Mouse (Mus musculus) CH12.LX (cell line): ENCODE measurements at regions not wholly inside any gene's neighbourhood (a gene's known extent, or its start where the extent isn't known, plus 50 kb on each side); places are given as distances from the start of the nearest gene placed in this dataset.

Source experiments
- DNase-seq: peaks from one replicate; pipeline ENCODE4 v3.0.0-alpha.2; 2013; ENCODE audit errors: extremely low read depth
- H3K27ac ChIP-seq: 2 replicates; pipeline ENCODE4 v1.5.1; 2012; ENCODE audit warnings: low read depth, mild to moderate bottlenecking, control low read depth, moderate library complexity; ENCODE audit not compliant: insufficient read depth
- H3K27me3 ChIP-seq: replicated peaks from 2 replicates; pipeline ENCODE3; 2012; ENCODE audit warnings: inconsistent platforms
- H3K36me3 ChIP-seq, 2 experiments: replicated peaks in 1 of 2; 2 replicates each; pipeline versions ENCODE3 to v1.6.1; 2012; ENCODE audit warnings: inconsistent platforms in 1 of 2, low read length in 1 of 2, mild to moderate bottlenecking in 1 of 2, mixed read lengths in 1 of 2, moderate library complexity in 1 of 2; ENCODE audit not compliant: control insufficient read depth in 1 of 2, insufficient read depth in 1 of 2
- H3K4me1 ChIP-seq, 2 experiments: 2 replicates each; pipeline ENCODE4 v1.6.1; 2012; ENCODE audit warnings: inconsistent platforms in 1 of 2, moderate library complexity in 1 of 2; ENCODE audit not compliant: insufficient read depth in 2 of 2, control insufficient read depth in 1 of 2
- H3K4me2 ChIP-seq: 2 replicates; pipeline ENCODE4 v1.6.1; 2012; ENCODE audit warnings: low read depth, mild to moderate bottlenecking, control low read depth; ENCODE audit not compliant: poor library complexity, insufficient read depth, severe bottlenecking
- H3K4me3 ChIP-seq, 3 experiments: fragments of 150-350 bp in 1 of 3; sonication (generic) in 1 of 3; replicated peaks in 1 of 3; 2 replicates each; pipeline versions ENCODE3 to v1.5.1; 2011 to 2012; ENCODE audit warnings: low read depth in 2 of 3, low read length in 2 of 3, mild to moderate bottlenecking in 2 of 3, moderate library complexity in 2 of 3, control low read depth in 1 of 3, improper control_type of control experiment in 1 of 3, inconsistent platforms in 1 of 3, mixed read lengths in 1 of 3; ENCODE audit not compliant: poor library complexity in 1 of 3
- H3K79me2 ChIP-seq: replicated peaks from 2 replicates; pipeline ENCODE4 v1.6.1; 2012; ENCODE audit warnings: mild to moderate bottlenecking, moderate library complexity; ENCODE audit not compliant: control insufficient read depth, poor library complexity, insufficient read depth, severe bottlenecking; ENCODE audit errors: extremely low read depth
- H3K9ac ChIP-seq: 2 replicates; pipeline ENCODE4 v1.6.1; 2012; ENCODE audit warnings: low read depth, mild to moderate bottlenecking, control low read depth, moderate library complexity; ENCODE audit not compliant: insufficient read depth
- H3K9me3 ChIP-seq: replicated peaks from 2 replicates; pipeline ENCODE3; 2012; ENCODE audit warnings: low read length, inconsistent platforms, mixed read lengths
- BHLHE40 ChIP-seq: IDR thresholded peaks from 2 replicates; pipeline ENCODE4 v1.6.1; 2011; ENCODE audit warnings: mild to moderate bottlenecking, low read depth, low read length, improper control_type of control experiment
- CHD1 ChIP-seq: IDR thresholded peaks from 2 replicates; pipeline ENCODE4 v1.6.1; 2012; ENCODE audit warnings: low read depth, low read length, improper control_type of control experiment, inconsistent platforms
- CHD2 ChIP-seq: IDR thresholded peaks from 2 replicates; pipeline ENCODE4 v1.6.1; 2011; ENCODE audit warnings: low read length, improper control_type of control experiment
- CTCF ChIP-seq, 2 experiments: IDR thresholded peaks in 1 of 2; conservative IDR thresholded peaks in 1 of 2; 2 replicates each; pipeline ENCODE4 v1.5.1; 2011 to 2012; ENCODE audit warnings: low read depth in 2 of 2, low read length in 2 of 2, improper control_type of control experiment in 1 of 2, inconsistent platforms in 1 of 2, mild to moderate bottlenecking in 1 of 2, moderate library complexity in 1 of 2
- ELF1 ChIP-seq: IDR thresholded peaks from 2 replicates; pipeline ENCODE4 v1.6.1; 2014; ENCODE audit warnings: low read depth, mild to moderate bottlenecking, inconsistent platforms, low read length, improper control_type of control experiment
- HCFC1 ChIP-seq: IDR thresholded peaks from 2 replicates; pipeline ENCODE4 v1.6.1; 2012; ENCODE audit warnings: low read depth, mild to moderate bottlenecking, inconsistent platforms, low read length, improper control_type of control experiment
- IRF4 ChIP-seq: IDR thresholded peaks from 2 replicates; pipeline ENCODE4 v1.6.1; 2014; ENCODE audit warnings: low read depth, mild to moderate bottlenecking, inconsistent platforms, low read length, improper control_type of control experiment
- JUN ChIP-seq: IDR thresholded peaks from 2 replicates; pipeline ENCODE4 v1.6.1; 2011; ENCODE audit warnings: low read depth, mild to moderate bottlenecking, low read length, improper control_type of control experiment, moderate library complexity; ENCODE audit not compliant: insufficient read depth
- JUND ChIP-seq: conservative IDR thresholded peaks from 2 replicates; pipeline ENCODE4 v1.6.1; 2011; ENCODE audit warnings: low read depth, low read length, improper control_type of control experiment
- MAFK ChIP-seq: IDR thresholded peaks from 2 replicates; pipeline ENCODE4 v1.6.1; 2011; ENCODE audit warnings: low read length, improper control_type of control experiment; ENCODE audit not compliant: insufficient replicate concordance
- MAX ChIP-seq: IDR thresholded peaks from 2 replicates; pipeline ENCODE4 v1.6.1; 2011; ENCODE audit warnings: low read length, improper control_type of control experiment
- MAZ ChIP-seq: IDR thresholded peaks from 2 replicates; pipeline ENCODE4 v1.6.1; 2012; ENCODE audit warnings: low read depth, mild to moderate bottlenecking, inconsistent platforms, low read length, improper control_type of control experiment, moderate library complexity
- MEF2A ChIP-seq: IDR thresholded peaks from 2 replicates; pipeline ENCODE4 v1.6.1; 2014; ENCODE audit warnings: low read depth, mild to moderate bottlenecking, inconsistent platforms, low read length, improper control_type of control experiment, borderline replicate concordance
- MXI1 ChIP-seq: IDR thresholded peaks from 2 replicates; pipeline ENCODE4 v1.6.1; 2011; ENCODE audit warnings: mild to moderate bottlenecking, low read depth, low read length, improper control_type of control experiment
- PAX5 ChIP-seq: IDR thresholded peaks from 2 replicates; pipeline ENCODE4 v1.6.1; 2012; ENCODE audit warnings: low read length, inconsistent platforms, mixed read lengths
- POLR2AphosphoS2 ChIP-seq: IDR thresholded peaks from 2 replicates; pipeline ENCODE4 v1.6.1; 2011; ENCODE audit warnings: low read depth, low read length, improper control_type of control experiment
- RAD21 ChIP-seq: IDR thresholded peaks from 2 replicates; pipeline ENCODE4 v1.6.1; 2011; ENCODE audit warnings: low read depth, mild to moderate bottlenecking, low read length, improper control_type of control experiment, moderate library complexity
- RCOR1 ChIP-seq: conservative IDR thresholded peaks from 2 replicates; pipeline ENCODE4 v1.6.1; 2012; ENCODE audit warnings: low read depth, mild to moderate bottlenecking, inconsistent platforms, low read length, improper control_type of control experiment
- TCF12 ChIP-seq: IDR thresholded peaks from 2 replicates; pipeline ENCODE4 v1.6.1; 2014; ENCODE audit warnings: low read depth, mild to moderate bottlenecking, inconsistent platforms, low read length, improper control_type of control experiment
- UBTF ChIP-seq: IDR thresholded peaks from 2 replicates; pipeline ENCODE4 v1.6.1; 2012; ENCODE audit warnings: low read depth, mild to moderate bottlenecking, inconsistent platforms, low read length, improper control_type of control experiment, moderate library complexity
- USF1 ChIP-seq: IDR thresholded peaks from 2 replicates; pipeline ENCODE4 v1.6.1; 2014; ENCODE audit warnings: low read depth, mild to moderate bottlenecking, inconsistent platforms, low read length, improper control_type of control experiment
- ZC3H11A ChIP-seq: IDR thresholded peaks from 2 replicates; pipeline ENCODE4 v1.6.1; 2012; ENCODE audit warnings: low read depth, mild to moderate bottlenecking, inconsistent platforms, low read length, improper control_type of control experiment
- ZMIZ1 ChIP-seq: IDR thresholded peaks from 2 replicates; pipeline ENCODE4 v1.6.1; 2012; ENCODE audit warnings: low read depth, mild to moderate bottlenecking, inconsistent platforms, low read length, improper control_type of control experiment
- ZNF384 ChIP-seq: IDR thresholded peaks from 2 replicates; pipeline ENCODE4 v1.6.1; 2012; ENCODE audit warnings: low read depth, low read length, improper control_type of control experiment, inconsistent platforms
- dilution Hi-C: fragments of 300-500 bp; cut with MboI; formaldehyde crosslinking; loops from 2 replicates; pipeline ENCODE4 v1.14.3; 2020; ENCODE audit warnings: low sequenced_read_pairs; ENCODE audit not compliant: extremely low pct_unique_long_range_greater_than_20kb, extremely low pct_ligation_motif_present
- in situ Hi-C: fragments of 300-500 bp; cut with MboI; formaldehyde crosslinking; loops from 3 replicates; pipeline ENCODE4 v1.14.3; 2019; ENCODE audit warnings: low sequenced_read_pairs, low pct_ligation_motif_present, low pct_unique_long_range_greater_than_20kb, mixed read lengths

- no peaks in the 10 kb centered on the region for H3K27me3 ChIP-seq
- no peaks in the 10 kb centered on the region for H3K79me2 ChIP-seq
- no peak for DNase-seq
- dilution Hi-C loops (no loop called here), in situ Hi-C loops (no loop called here)
- TF ChIP-seq HCFC1 (no peak), MAZ (no peak), USF1 (no peak), MXI1 (no peak), RAD21 (no peak), CHD1 (no peak), BHLHE40 (no peak), ZC3H11A (no peak), POLR2AphosphoS2 (no peak), ELF1 (no peak), MAX (no peak), CTCF (conservative IDR thresholded peaks at IDR 0.05 in 1 of 2, IDR thresholded peaks at IDR 0.05 in 1 of 2; ENCODE audit: low read depth in 2 of 2, low read length in 2 of 2) (no peak), MAFK (no peak), MEF2A (no peak)
- H3K4me3 ChIP-seq: no peak overlapping the region
- no peak overlapping the region for H3K9ac ChIP-seq
- no peaks in the 10 kb centered on the region for H3K9me3 ChIP-seq
- no peak overlapping the region for H3K4me2 ChIP-seq
- H3K4me1 ChIP-seq: no peaks in the 10 kb centered on the region
- no peak overlapping the region for H3K27ac ChIP-seq
- H3K36me3 ChIP-seq: no peaks in the 10 kb centered on the region
Measured at GRCm38 (mm10) chrX:17725780-17726220, 153.7 kb upstream of the Fundc1 start.

DNA sequence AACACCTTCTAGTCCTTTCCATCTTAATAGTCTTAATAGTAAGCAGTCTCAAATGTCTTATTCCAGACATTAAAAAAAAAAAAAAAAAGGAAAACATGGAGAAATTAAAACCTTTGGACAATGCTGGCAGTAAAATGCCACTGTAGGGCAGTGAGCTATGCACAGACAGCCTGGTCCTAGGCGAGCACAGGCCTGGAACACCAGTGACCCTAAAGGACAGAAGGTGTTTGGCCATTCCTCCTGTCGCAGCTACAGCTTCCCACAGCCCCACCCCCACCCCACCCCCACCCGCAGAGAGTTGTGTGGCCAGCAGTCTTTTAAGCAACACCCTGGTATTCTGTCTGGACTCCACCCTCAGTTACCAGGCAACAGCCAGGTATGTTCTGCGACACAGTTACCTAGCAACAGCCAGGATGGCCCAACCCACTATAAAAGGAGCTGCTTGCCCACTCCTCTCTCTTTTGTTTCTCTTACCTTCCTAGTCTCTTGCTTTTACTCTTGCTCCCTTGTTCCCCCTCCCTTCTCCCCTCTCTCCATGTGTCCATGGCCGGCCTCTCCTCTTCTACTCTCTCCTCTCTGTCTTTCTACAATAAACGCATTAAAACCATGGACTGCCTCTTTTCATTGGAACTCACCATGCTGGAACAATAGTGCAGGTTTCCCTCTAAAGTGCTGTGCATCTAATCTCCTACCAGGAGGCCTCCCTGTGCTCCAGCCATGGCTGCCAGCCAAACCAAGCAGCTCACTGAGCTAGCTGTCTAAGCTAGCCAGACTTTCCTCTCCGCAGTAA, 153.1 kb upstream of the Fundc1 start:
- no peaks in the 10 kb centered on the region for H3K79me2 ChIP-seq
- no peak overlapping the region for H3K4me3 ChIP-seq
- H3K4me2 ChIP-seq: no peak overlapping the region
- H3K27ac ChIP-seq: no peak overlapping the region
- TF ChIP-seq JUN (no peak), HCFC1 (no peak), POLR2AphosphoS2 (no peak), CHD2 (no peak), MXI1 (no peak), UBTF (no peak), MEF2A (no peak), IRF4 (no peak), RCOR1 (no peak), PAX5 (no peak), MAZ (no peak), ZNF384 (no peak), ZMIZ1 (no peak), TCF12 (no peak), JUND (no peak), USF1 (no peak)
- in situ Hi-C loops: no loop called here
- dilution Hi-C loops: no loop called here
- H3K27me3 ChIP-seq: no peaks in the 10 kb centered on the region
- no peaks in the 10 kb centered on the region for H3K36me3 ChIP-seq
- H3K9ac ChIP-seq: no peak overlapping the region
- no peaks in the 10 kb centered on the region for H3K4me1 ChIP-seq
- H3K9me3 ChIP-seq: no peaks in the 10 kb centered on the region
- DNase-seq: no peak
